Mouse (Mus musculus): ENCODE measurements at regions not wholly inside any gene's neighbourhood (a gene's known extent, or its start where the extent isn't known, plus 50 kb on each side); places are given as distances from the start of the nearest gene placed in this dataset.

GRCm38 (mm10) chr4:124311657-124312056, 298.9 kb downstream of the 3100002H09Rik start:
- Histone ChIP-seq H3K4me3 (ENCODE audit: insufficient read depth, poor library complexity, severe bottlenecking) (no peak overlapping the region), H3ac (ENCODE audit: control insufficient read depth, insufficient read length, low read depth) (no peak overlapping the region), H3K36me3 (ENCODE audit: control insufficient read depth, insufficient read depth) (no peaks in the 10 kb centered on the region), H3K27me3 (ENCODE audit: control insufficient read depth, insufficient read depth, insufficient read length) (peaks cover 14% of the 10 kb centered on the region), H3K79me3 (ENCODE audit: low read depth) (no peaks in the 10 kb centered on the region), H3K79me2 (ENCODE audit: control insufficient read depth, insufficient read depth) (no peaks in the 10 kb centered on the region)
- TF ChIP-seq MYOG (IDR thresholded peaks at IDR 0.05; ENCODE audit: control insufficient read depth, extremely low read depth, insufficient read length) = no peak
- TF ChIP-seq CEBPB (IDR thresholded peaks at IDR 0.05; ENCODE audit: low read depth) = no peak
- TF ChIP-seq MYOD1 (IDR thresholded peaks at IDR 0.05; ENCODE audit: control insufficient read depth, insufficient read length, low read depth) = no peak
- no peak for TF ChIP-seq FOSL1 (IDR thresholded peaks at IDR 0.05; ENCODE audit: insufficient read depth, low read length, poor library complexity, severe bottlenecking)
- TF ChIP-seq CTCF (IDR thresholded peaks at IDR 0.05; ENCODE audit: control insufficient read depth, insufficient read depth, insufficient read length) = no peak
- no peak for TF ChIP-seq USF1 (IDR thresholded peaks at IDR 0.05; ENCODE audit: low read depth)
- no peak for TF ChIP-seq MAX (IDR thresholded peaks at IDR 0.05)

GRCm38 (mm10) chr4:124310594-124310993, 300.0 kb downstream of the 3100002H09Rik start:
- Histone ChIP-seq H3K79me2 (ENCODE audit: control insufficient read depth, insufficient read depth) (no peaks in the 10 kb centered on the region), H3ac (ENCODE audit: control insufficient read depth, insufficient read length, low read depth) (no peak overlapping the region), H3K36me3 (ENCODE audit: control insufficient read depth, insufficient read depth) (no peaks in the 10 kb centered on the region), H3K79me3 (ENCODE audit: low read depth) (no peaks in the 10 kb centered on the region), H3K27me3 (ENCODE audit: control insufficient read depth, insufficient read depth, insufficient read length) (peaks cover 14% of the 10 kb centered on the region), H3K4me3 (ENCODE audit: insufficient read depth, poor library complexity, severe bottlenecking) (no peak overlapping the region)
- TF ChIP-seq CTCF (IDR thresholded peaks at IDR 0.05; ENCODE audit: control insufficient read depth, insufficient read depth, insufficient read length) = no peak
- no peak for TF ChIP-seq FOSL1 (IDR thresholded peaks at IDR 0.05; ENCODE audit: insufficient read depth, low read length, poor library complexity, severe bottlenecking)
- TF ChIP-seq MYOD1 (IDR thresholded peaks at IDR 0.05; ENCODE audit: control insufficient read depth, insufficient read length, low read depth) = no peak
- no peak for TF ChIP-seq USF1 (IDR thresholded peaks at IDR 0.05; ENCODE audit: low read depth)
- no peak for TF ChIP-seq MAX (IDR thresholded peaks at IDR 0.05)
- TF ChIP-seq MYOG (IDR thresholded peaks at IDR 0.05; ENCODE audit: control insufficient read depth, extremely low read depth, insufficient read length) = no peak
- TF ChIP-seq CEBPB (IDR thresholded peaks at IDR 0.05; ENCODE audit: low read depth) = no peak

DNA sequence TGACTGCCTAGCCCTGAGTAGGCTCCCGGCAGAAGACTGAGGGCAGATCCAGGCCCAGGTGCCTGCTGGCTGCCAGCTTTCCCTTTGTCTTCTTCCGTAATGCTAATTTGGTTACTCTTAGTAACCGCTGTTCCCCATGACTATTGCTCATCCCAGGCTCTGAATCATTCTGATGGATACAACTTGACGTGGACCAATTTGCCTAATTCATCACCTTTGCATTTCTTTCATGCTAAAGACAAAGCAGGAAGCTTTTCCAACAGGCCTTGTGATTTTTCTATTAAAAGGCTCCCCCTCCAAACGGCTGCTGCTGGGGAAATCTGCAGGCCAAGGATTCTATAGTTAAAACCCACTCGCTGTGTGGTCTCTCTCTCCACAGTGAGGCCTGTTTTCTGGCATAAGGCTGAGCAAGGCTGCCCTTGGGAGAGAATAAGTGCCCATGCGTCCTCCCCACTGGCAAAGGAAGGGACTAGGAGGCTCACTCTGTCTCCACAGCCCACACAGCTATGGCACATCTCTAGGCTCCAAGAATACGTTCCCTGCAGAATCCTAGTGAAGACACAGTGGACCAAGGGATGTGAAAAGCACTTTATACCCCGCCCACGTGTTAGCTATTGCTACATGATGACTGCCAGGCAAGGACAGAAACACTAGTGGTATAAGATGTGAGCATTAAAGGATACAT, 304.6 kb downstream of the 3100002H09Rik start:
- TF ChIP-seq CTCF (IDR thresholded peaks at IDR 0.05; ENCODE audit: control insufficient read depth, insufficient read depth, insufficient read length) = no peak
- TF ChIP-seq MYOD1 (IDR thresholded peaks at IDR 0.05; ENCODE audit: control insufficient read depth, insufficient read length, low read depth) = no peak
- TF ChIP-seq MYOG (IDR thresholded peaks at IDR 0.05; ENCODE audit: control insufficient read depth, extremely low read depth, insufficient read length) = no peak
- TF ChIP-seq CEBPB (IDR thresholded peaks at IDR 0.05; ENCODE audit: low read depth) = no peak
- no peak for TF ChIP-seq FOSL1 (IDR thresholded peaks at IDR 0.05; ENCODE audit: insufficient read depth, low read length, poor library complexity, severe bottlenecking)
- no peak for TF ChIP-seq MAX (IDR thresholded peaks at IDR 0.05)
- no peak for TF ChIP-seq USF1 (IDR thresholded peaks at IDR 0.05; ENCODE audit: low read depth)
- H3ac ChIP-seq (ENCODE audit: control insufficient read depth, insufficient read length, low read depth) = no peak overlapping the region
- H3K27me3 ChIP-seq (ENCODE audit: control insufficient read depth, insufficient read depth, insufficient read length) = peaks cover 14% of the 10 kb centered on the region
- H3K4me3 ChIP-seq (ENCODE audit: insufficient read depth, poor library complexity, severe bottlenecking) = no peak overlapping the region
- H3K79me3 ChIP-seq (ENCODE audit: low read depth) = no peaks in the 10 kb centered on the region
- H3K79me2 ChIP-seq (ENCODE audit: control insufficient read depth, insufficient read depth) = no peaks in the 10 kb centered on the region
- no peaks in the 10 kb centered on the region for H3K36me3 ChIP-seq (ENCODE audit: control insufficient read depth, insufficient read depth)

GRCm38 (mm10) chr4:124302950-124303349, 307.7 kb downstream of the 3100002H09Rik start:
- Histone ChIP-seq H3K79me3 (ENCODE audit: low read depth) (no peaks in the 10 kb centered on the region), H3K4me3 (ENCODE audit: insufficient read depth, poor library complexity, severe bottlenecking) (no peak overlapping the region), H3K79me2 (ENCODE audit: control insufficient read depth, insufficient read depth) (no peaks in the 10 kb centered on the region), H3K36me3 (ENCODE audit: control insufficient read depth, insufficient read depth) (no peaks in the 10 kb centered on the region), H3ac (ENCODE audit: control insufficient read depth, insufficient read length, low read depth) (no peak overlapping the region), H3K27me3 (ENCODE audit: control insufficient read depth, insufficient read depth, insufficient read length) (no peaks in the 10 kb centered on the region)
- TF ChIP-seq MAX (IDR thresholded peaks at IDR 0.05) (no peak), MYOG (IDR thresholded peaks at IDR 0.05; ENCODE audit: control insufficient read depth, extremely low read depth, insufficient read length) (no peak), CTCF (IDR thresholded peaks at IDR 0.05; ENCODE audit: control insufficient read depth, insufficient read depth, insufficient read length) (no peak), USF1 (IDR thresholded peaks at IDR 0.05; ENCODE audit: low read depth) (no peak), FOSL1 (IDR thresholded peaks at IDR 0.05; ENCODE audit: insufficient read depth, low read length, poor library complexity, severe bottlenecking) (no peak), MYOD1 (IDR thresholded peaks at IDR 0.05; ENCODE audit: control insufficient read depth, insufficient read length, low read depth) (no peak), CEBPB (IDR thresholded peaks at IDR 0.05; ENCODE audit: low read depth) (no peak)

DNA sequence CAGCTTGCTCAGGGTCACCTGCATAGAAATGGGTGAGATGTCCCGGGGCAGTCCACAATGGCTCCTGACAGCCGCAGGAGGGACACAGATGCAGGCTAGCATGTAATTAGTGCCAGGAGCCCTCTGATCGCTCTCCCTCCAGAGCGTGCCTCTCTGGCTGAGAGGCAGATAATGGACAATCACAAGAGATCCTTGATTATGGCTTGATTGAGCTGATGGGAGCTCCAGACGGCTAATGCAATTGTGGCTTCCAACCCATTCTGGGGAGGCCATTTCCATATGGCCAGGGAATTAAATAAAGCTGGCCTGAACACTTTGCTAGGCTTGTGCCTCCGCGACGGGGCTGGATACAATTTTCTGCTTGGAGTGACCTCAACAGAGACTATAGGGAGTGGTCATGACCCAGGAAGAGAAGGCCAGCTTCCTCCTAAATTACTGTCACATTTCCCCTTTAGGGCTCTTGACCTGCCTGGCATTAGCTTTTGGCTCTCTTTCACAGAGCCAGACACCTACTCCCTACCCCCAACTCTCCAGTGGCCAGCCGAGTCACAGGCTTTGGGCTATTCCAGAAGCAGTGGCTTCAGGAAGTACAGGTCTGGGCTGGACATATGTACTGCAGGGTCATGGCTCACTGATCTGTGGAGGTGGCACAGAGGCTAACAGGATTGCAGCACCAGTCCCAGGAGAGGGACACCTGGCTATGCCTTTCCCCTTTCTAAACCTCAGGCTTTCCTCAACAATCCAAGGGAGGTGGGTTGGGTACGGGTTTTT, 311.8 kb downstream of the 3100002H09Rik start:
- H3ac ChIP-seq (ENCODE audit: control insufficient read depth, insufficient read length, low read depth) = no peak overlapping the region
- H3K79me2 ChIP-seq (ENCODE audit: control insufficient read depth, insufficient read depth) = no peaks in the 10 kb centered on the region
- TF ChIP-seq MYOG (IDR thresholded peaks at IDR 0.05; ENCODE audit: control insufficient read depth, extremely low read depth, insufficient read length) (no peak), MAX (IDR thresholded peaks at IDR 0.05) (no peak), FOSL1 (IDR thresholded peaks at IDR 0.05; ENCODE audit: insufficient read depth, low read length, poor library complexity, severe bottlenecking) (no peak), MYOD1 (IDR thresholded peaks at IDR 0.05; ENCODE audit: control insufficient read depth, insufficient read length, low read depth) (no peak), CTCF (IDR thresholded peaks at IDR 0.05; ENCODE audit: control insufficient read depth, insufficient read depth, insufficient read length) (no peak), CEBPB (IDR thresholded peaks at IDR 0.05; ENCODE audit: low read depth) (no peak), USF1 (IDR thresholded peaks at IDR 0.05; ENCODE audit: low read depth) (no peak)
- H3K27me3 ChIP-seq (ENCODE audit: control insufficient read depth, insufficient read depth, insufficient read length) = no peaks in the 10 kb centered on the region
- no peaks in the 10 kb centered on the region for H3K36me3 ChIP-seq (ENCODE audit: control insufficient read depth, insufficient read depth)
- no peak overlapping the region for H3K4me3 ChIP-seq (ENCODE audit: insufficient read depth, poor library complexity, severe bottlenecking)
- no peaks in the 10 kb centered on the region for H3K79me3 ChIP-seq (ENCODE audit: low read depth)

All from C2C12 (cell line).